Mouse (Mus musculus) intestine, embryonic 16.5 days (tissue): ENCODE results near the gene Wdpcp. TPM values are rescaled to one million over a fixed set of nuclear protein-coding genes. Genes with fewer than 3 reads are reported as not detected.

Experiments used
- ATAC-seq: fragments of 200-750 bp; cut with Nextera tagmentation; 2 replicates; pipeline ENCODE4 v1.8.0; 2017; ENCODE audit warnings: moderate TSS enrichment, moderate library complexity
- H3K27ac ChIP-seq: fragments of 300-500 bp; sonication (generic); 2 replicates; pipeline ENCODE4 v1.5.1; 2014; ENCODE audit warnings: mild to moderate bottlenecking, low read length
- H3K27me3 ChIP-seq: fragments of 300-500 bp; sonication (generic); replicated peaks from 2 replicates; pipeline ENCODE4 v1.6.1; 2014; ENCODE audit warnings: low read length, control low read depth, mixed read lengths; ENCODE audit not compliant: control insufficient read depth, insufficient read depth
- H3K36me3 ChIP-seq: fragments of 300-500 bp; sonication (generic); 2 replicates; pipeline ENCODE4 v1.6.1; 2014; ENCODE audit warnings: low read length, control low read depth; ENCODE audit not compliant: control insufficient read depth, insufficient read depth
- H3K4me1 ChIP-seq: fragments of 300-500 bp; sonication (generic); 2 replicates; pipeline ENCODE4 v1.6.1; 2014; ENCODE audit warnings: low read length, control low read depth, mixed read lengths; ENCODE audit not compliant: control insufficient read depth, insufficient read depth
- H3K4me2 ChIP-seq: fragments of 300-500 bp; sonication (generic); 2 replicates; pipeline ENCODE4 v1.6.1; 2014; ENCODE audit warnings: low read depth, low read length, control low read depth
- H3K4me3 ChIP-seq: fragments of 300-500 bp; sonication (generic); 2 replicates; pipeline ENCODE4 v1.5.1; 2014; ENCODE audit warnings: mild to moderate bottlenecking, low read length
- H3K9ac ChIP-seq: fragments of 300-500 bp; sonication (generic); 2 replicates; pipeline ENCODE4 v1.6.1; 2014; ENCODE audit warnings: low read depth, low read length
- H3K9me3 ChIP-seq: fragments of 300-500 bp; sonication (generic); 2 replicates; pipeline ENCODE4 v1.6.1; 2016; ENCODE audit warnings: low read length, control low read depth; ENCODE audit not compliant: control insufficient read depth
- WGBS: fragments of 180-500 bp; shearing (Covaris S2); extraction: QIAGEN DNeasy Blood & Tissue Kit; methylation state at CpG from one replicate; pipeline ENCODE4 v1.1.7; 2014; 5-methylcytosine and 5-hydroxymethylcytosine counted together
- polyA plus RNA-seq: library from polyadenylated mRNA; unstranded; fragments of >200 nt; fragmentation: Nextera tagmentation; extraction: Ambion mirVana; gene quantifications from 2 replicates; pipeline ENCODE4 v1.2.1, GENCODE M21; 2015

The Wdpcp gene
- polyA plus RNA-seq, 1 experiment from 2014 or later = 5.7 TPM

DNA sequence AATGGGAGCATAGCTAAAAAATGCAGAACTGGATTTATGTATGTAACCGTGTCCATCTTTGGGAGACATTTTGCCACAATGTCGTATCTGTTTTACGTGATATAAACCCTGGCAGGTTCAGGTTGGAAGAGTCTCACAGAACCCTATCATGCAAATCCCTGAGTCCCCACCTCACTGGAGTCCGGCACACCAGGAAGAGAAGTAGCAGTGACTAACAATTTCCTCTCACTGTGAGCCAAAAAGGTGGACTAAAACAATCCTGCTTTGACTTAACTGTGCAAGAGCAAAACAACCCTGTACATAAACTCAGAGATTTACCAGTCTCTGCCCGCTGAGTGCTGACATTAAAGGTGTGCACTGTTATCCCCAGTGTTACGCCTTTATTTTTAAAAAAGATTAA, 5.1 kb upstream of the Wdpcp start:
- Histone ChIP-seq H3K4me1 (peaks cover 15% of the 10 kb centered on the region), H3K4me2 (no peak overlapping the region), H3K27me3 (no peaks in the 10 kb centered on the region), H3K27ac (no peak overlapping the region), H3K9me3 (no peaks in the 10 kb centered on the region), H3K4me3 (no peak overlapping the region), H3K9ac (no peak overlapping the region), H3K36me3 (peaks cover 3% of the 10 kb centered on the region; the same call in 1 of the 2 replicates)
- 95% methylated on average over 6 of the region's 6 CpGs for WGBS
- no peak for ATAC-seq

DNA sequence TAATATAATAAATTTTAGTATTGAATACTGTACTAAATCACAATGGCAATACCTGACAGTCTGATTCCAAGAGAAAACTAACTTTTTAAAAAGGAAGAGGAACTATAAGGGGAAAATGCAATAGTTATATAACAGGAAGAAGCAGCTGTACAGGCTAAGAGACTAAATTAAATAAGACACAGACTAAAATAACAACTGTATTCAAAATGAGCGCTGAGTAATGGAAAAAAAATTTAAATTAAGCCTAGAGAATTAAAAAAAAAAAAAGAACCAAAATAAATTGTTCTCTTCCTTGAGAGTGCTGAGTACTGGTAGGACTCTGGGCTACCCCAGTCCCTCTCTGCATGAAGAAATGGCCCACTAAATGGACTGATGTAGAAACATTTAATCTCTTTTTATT, 4.3 kb upstream of the Wdpcp start:
- Histone ChIP-seq H3K9me3 (no peaks in the 10 kb centered on the region), H3K27ac (no peak overlapping the region), H3K27me3 (no peaks in the 10 kb centered on the region), H3K4me3 (no peak overlapping the region), H3K4me1 (peaks cover 16% of the 10 kb centered on the region), H3K4me2 (no peak overlapping the region), H3K9ac (no peak overlapping the region), H3K36me3 (peaks cover 3% of the 10 kb centered on the region; the same call in 1 of the 2 replicates)
- no peak for ATAC-seq
- 84% methylated on average over 1 of the region's 1 CpGs for WGBS

DNA sequence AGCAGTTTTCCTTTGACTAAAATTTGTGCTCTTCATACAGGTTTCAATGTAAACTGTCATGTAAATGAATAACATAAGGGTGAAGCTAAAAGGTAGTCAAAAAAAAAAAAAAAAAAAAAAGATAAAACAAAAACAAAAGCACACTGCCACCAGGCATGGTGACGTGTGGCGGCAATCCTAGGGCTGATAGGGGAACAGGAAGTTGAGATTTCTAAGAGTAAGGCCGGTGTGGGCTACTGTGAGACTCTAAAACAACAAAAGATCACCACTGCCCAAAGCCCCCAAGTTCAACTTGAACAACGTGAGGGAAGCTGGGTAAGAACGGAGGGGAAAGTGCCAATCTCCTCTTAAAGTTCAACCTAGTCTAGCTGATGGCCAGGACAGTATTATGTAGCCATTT, 3.0 kb upstream of the Wdpcp start:
- H3K4me1 ChIP-seq = peaks cover 19% of the 10 kb centered on the region
- 0 out of 2 replicates have a peak overlapping the region, but pooled peaks have one; percentile 33 for H3K9ac ChIP-seq
- peaks cover 3% of the 10 kb centered on the region; the same call in 1 of the 2 replicates for H3K36me3 ChIP-seq
- no peak overlapping the region for H3K4me3 ChIP-seq
- H3K27ac ChIP-seq = peak overlapping the region; percentile 57; the same call in 1 of the 2 replicates
- H3K27me3 ChIP-seq = no peaks in the 10 kb centered on the region
- ATAC-seq = no peak
- 47% methylated on average over 5 of the region's 5 CpGs for WGBS
- H3K9me3 ChIP-seq = no peaks in the 10 kb centered on the region
- H3K4me2 ChIP-seq = peak overlapping the region; percentile 32

DNA sequence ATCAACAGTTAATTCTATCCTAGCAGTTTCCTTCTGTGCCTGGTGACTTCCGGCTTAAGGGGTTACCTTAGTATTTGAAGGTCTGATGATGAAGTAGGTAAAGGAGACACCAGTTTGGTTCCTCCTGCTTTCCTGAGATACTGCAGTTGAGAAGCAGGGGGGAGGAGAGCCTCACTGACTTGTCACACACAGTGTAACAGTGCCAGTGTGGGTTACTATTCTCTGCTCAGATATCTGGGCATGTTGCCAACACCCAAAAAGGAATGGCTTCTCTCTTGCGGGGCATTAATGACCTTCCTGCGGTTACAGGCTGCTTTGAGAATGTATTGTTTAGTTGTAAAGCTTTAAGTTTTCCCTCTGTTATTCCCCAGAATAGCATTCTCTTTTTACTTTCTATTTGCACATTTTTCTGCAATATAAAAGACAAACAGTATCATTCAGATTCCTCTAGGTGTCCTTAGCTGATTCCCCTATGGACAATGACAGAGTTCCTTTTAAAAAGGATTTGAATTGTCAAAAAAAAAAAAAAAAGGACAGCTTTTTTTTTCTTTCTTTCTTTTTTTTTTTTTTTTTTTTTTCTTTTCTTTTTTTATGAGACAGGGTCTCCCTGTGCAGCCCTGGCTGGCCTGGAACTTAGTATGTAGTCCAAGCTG, 2.5 kb upstream of the Wdpcp start:
- H3K9ac ChIP-seq = peak overlapping the region; percentile 33; the same call in 1 of the 2 replicates

DNA sequence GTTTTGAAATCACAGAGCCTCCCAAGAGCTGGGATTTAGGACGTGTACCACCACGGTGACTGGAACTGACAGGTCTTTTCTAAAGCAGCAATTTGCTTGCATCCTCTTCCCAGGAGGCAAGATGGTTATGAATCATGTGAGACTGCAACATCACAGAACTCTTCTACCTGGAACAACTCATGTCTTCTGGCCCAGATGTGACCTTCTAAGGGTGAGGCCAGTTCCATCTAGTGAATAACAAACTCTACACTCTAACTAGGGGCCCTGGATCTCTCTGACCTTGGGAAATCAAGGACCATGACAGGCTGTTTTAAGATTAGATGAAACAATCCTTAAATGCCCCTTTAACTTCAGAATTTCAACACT, 1.9 kb upstream of the Wdpcp start:
- H3K27ac ChIP-seq = no peak overlapping the region
- 0 out of 2 replicates have a peak overlapping the region, but pooled peaks have one; percentile 20 for H3K9ac ChIP-seq
- H3K4me3 ChIP-seq = no peak overlapping the region
- H3K27me3 ChIP-seq = no peaks in the 10 kb centered on the region
- peaks cover 19% of the 10 kb centered on the region for H3K4me1 ChIP-seq
- peak overlapping the region; percentile 9; the same call in 1 of the 2 replicates for H3K4me2 ChIP-seq
- peaks cover 3% of the 10 kb centered on the region; the same call in 1 of the 2 replicates for H3K36me3 ChIP-seq
- ATAC-seq = no peak
- WGBS = 74% methylated on average over 2 of the region's 2 CpGs
- H3K9me3 ChIP-seq = no peaks in the 10 kb centered on the region

More for the DNA sequence above, 2.5 kb upstream of the Wdpcp start:
- ATAC-seq = no peak
- H3K36me3 ChIP-seq = peaks cover 3% of the 10 kb centered on the region; the same call in 1 of the 2 replicates
- H3K4me1 ChIP-seq = peaks cover 19% of the 10 kb centered on the region
- 38% methylated on average over 3 of the region's 3 CpGs for WGBS
- peak overlapping the region; percentile 57; the same call in 1 of the 2 replicates for H3K27ac ChIP-seq
- no peaks in the 10 kb centered on the region for H3K9me3 ChIP-seq
- H3K4me2 ChIP-seq = peak overlapping the region; percentile 32
- H3K4me3 ChIP-seq = no peak overlapping the region
- H3K27me3 ChIP-seq = no peaks in the 10 kb centered on the region

DNA sequence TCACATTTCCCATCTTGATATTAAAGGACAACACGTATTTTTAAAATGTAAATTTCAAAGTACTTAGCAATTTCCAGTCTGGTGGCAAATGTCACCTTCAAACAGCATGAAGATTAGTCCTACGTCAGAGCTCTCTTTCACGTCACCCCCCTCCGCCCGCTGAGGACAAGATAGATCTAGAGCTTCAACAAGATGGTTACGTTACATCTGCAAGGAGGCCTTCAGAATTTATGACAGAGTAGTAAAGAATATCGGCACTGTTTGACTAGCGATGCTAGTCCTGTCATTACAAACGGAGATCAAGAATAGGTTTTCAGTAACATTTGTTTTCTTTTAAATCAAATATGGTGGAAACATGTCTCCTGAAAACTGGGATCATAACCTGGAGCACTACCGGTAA, 1.1 kb upstream of the Wdpcp start:
- Histone ChIP-seq H3K27me3 (no peaks in the 10 kb centered on the region), H3K27ac (peak overlapping the region; percentile 87), H3K9ac (peak overlapping the region; percentile 80), H3K9me3 (no peaks in the 10 kb centered on the region), H3K4me1 (peaks cover 19% of the 10 kb centered on the region), H3K36me3 (peaks cover 3% of the 10 kb centered on the region; the same call in 1 of the 2 replicates), H3K4me2 (peak overlapping the region; percentile 66), H3K4me3 (peak overlapping the region; percentile 83)
- WGBS = 5% methylated on average over 10 of the region's 10 CpGs
- ATAC-seq = no peak

DNA sequence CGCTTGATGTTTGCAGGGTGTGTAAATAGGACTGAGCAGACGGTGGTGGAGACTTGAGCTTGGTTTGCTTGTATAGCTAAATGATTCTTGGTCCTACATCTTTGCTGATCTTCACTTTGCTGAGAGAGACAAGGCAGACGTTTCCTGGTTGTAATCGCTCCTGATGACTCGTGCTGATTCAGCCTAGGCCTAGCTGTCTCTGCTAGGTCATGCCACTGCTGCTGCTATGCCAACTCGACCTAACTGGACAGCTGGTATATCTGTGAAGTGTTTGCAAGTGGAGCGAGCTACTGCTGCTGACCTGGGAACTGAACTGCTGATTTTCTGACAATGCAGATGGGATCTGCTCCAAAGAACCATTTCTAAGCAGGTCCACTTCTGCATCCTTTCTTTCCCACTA, 9.4 kb downstream of the Wdpcp start:
- Histone ChIP-seq H3K27ac (no peak overlapping the region), H3K36me3 (no peaks in the 10 kb centered on the region), H3K9ac (no peak overlapping the region), H3K4me2 (no peak overlapping the region), H3K4me3 (no peak overlapping the region), H3K4me1 (no peaks in the 10 kb centered on the region), H3K27me3 (no peaks in the 10 kb centered on the region), H3K9me3 (no peaks in the 10 kb centered on the region)
- WGBS = 68% methylated on average over 7 of the region's 7 CpGs
- ATAC-seq = no peak

DNA sequence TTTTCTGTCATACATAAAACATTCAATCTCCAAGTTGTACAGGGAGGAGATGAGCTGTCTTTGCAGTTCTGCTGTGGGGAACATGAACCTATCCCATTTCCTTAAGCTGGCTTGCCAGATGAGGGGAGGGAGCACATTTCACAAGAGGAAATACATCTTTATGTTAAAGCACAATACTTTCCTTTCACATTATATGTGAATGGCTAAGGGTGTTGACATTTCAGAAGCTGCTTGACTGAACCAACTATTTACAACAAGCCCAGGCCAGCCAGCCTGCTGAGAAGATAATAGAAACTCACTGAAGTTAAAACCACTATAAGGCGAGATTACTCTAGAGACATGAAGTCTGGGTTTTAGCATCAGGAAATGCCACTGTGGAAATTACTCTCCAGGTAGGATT, 11.3 kb downstream of the Wdpcp start:
- Histone ChIP-seq H3K4me3 (no peak overlapping the region), H3K9ac (no peak overlapping the region), H3K27ac (no peak overlapping the region), H3K27me3 (no peaks in the 10 kb centered on the region), H3K36me3 (no peaks in the 10 kb centered on the region), H3K4me2 (no peak overlapping the region), H3K9me3 (no peaks in the 10 kb centered on the region), H3K4me1 (no peaks in the 10 kb centered on the region)
- ATAC-seq = no peak
- WGBS = 57% methylated on average over 1 of the region's 1 CpGs

DNA sequence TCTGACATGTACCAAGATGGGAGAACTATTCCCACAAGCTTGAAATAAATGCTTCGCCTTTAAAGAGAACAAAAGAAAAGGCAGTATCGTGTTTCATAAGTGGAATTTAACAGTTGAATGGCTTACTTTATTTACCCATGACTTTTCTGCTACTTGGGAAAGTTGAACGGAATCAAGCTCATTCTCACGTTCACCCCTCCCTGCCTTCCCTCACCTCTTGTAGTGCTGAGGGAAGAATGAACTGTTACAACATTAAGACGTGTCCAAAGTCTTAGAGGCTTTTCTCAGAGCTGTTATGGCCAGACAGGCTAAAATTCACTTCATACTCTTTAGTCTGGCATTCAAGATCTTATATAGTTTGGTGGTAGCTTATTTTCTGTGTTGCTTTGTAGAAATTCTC, 30.5 kb downstream of the Wdpcp start:
- Histone ChIP-seq H3K4me3 (no peak overlapping the region), H3K9ac (no peak overlapping the region), H3K27ac (no peak overlapping the region), H3K4me1 (no peaks in the 10 kb centered on the region), H3K27me3 (no peaks in the 10 kb centered on the region), H3K9me3 (no peaks in the 10 kb centered on the region), H3K4me2 (no peak overlapping the region), H3K36me3 (no peaks in the 10 kb centered on the region)
- 70% methylated on average over 5 of the region's 5 CpGs for WGBS
- ATAC-seq = no peak

DNA sequence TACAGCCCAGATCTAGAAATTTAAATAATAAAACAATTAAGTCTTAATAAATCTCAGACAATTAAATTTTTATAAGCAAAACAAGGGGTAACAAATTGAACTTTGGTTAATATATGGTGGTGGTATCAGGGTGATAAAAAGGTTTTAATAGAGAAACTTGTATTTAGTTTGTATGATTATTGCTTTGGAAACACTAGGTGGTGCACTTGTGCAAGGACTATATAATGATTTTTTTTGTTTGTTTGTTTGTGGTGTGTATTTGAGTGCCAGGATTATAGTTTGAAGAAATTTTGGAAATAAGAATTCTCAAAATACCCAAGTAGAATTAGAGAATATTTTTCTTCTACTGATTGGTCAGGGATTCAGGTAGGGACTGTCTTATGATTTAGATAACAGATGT, 43.9 kb downstream of the Wdpcp start:
- Histone ChIP-seq H3K9me3 (no peaks in the 10 kb centered on the region), H3K4me3 (no peak overlapping the region), H3K36me3 (no peaks in the 10 kb centered on the region), H3K4me2 (no peak overlapping the region), H3K27me3 (no peaks in the 10 kb centered on the region), H3K4me1 (no peaks in the 10 kb centered on the region), H3K9ac (no peak overlapping the region), H3K27ac (no peak overlapping the region)
- no peak for ATAC-seq
